Mouse (Mus musculus) heart, adult 11 months (tissue): ENCODE measurements at regions not wholly inside any gene's neighbourhood (a gene's known extent, or its start where the extent isn't known, plus 50 kb on each side); places are given as distances from the start of the nearest gene placed in this dataset.
A peak's percentile ranks its signal among the peaks of the same experiment; 100 is the strongest.

ENCODE experiments used
- DNase-seq: peaks from one replicate; pipeline ENCODE4 v3.0.0; 2022

DNA sequence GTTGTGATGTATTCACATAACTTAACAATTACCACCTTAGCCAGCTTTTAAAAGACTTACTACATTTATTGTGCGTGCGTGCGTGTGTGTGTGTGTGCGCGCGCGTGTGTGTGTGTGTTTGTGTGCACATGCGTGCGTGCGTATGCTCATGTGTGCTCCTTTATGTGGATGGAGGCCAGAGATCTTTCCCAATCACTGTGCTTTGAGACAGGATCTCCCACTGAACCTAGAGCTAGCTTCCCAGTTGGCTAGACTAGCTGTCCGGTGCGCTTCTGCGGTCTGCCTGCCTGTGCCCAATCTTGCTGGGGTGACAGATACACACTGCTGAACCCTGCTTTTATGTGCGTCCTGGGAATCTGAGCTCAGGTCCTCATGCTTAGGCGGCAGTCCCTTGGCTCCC lies 50.1 kb upstream of the Arhgap29 start:
- DNase-seq = no peak

GRCm38 (mm10) chr3:121900429-121900844 lies 51.9 kb upstream of the Arhgap29 start:
- DNase-seq = peak; percentile 96

- DNase-seq = peak; percentile 66
These were observed 54.3 kb upstream of the Arhgap29 start for GRCm38 (mm10) chr3:121897821-121898574.

DNA sequence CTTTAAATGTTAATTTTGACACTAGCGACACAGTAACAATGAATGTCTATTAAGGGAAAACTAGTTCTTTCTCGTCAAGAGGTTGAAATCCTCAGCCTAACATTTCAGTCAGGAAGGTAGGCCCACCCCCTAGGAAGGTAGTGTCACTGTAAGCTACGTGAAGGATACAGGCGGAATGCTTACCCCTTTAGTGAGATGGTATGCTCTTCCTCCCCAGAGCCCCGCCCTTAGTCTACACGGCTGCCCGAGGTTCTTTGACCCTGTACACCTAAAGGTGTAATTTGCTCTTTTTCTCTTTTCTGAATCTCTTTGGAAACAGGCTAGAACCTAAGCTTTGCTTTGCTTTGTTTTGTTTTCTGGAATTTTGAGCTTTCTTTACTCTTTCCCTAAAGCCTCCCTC lies 58.7 kb upstream of the Arhgap29 start:
- peak; percentile 43 for DNase-seq

DNA sequence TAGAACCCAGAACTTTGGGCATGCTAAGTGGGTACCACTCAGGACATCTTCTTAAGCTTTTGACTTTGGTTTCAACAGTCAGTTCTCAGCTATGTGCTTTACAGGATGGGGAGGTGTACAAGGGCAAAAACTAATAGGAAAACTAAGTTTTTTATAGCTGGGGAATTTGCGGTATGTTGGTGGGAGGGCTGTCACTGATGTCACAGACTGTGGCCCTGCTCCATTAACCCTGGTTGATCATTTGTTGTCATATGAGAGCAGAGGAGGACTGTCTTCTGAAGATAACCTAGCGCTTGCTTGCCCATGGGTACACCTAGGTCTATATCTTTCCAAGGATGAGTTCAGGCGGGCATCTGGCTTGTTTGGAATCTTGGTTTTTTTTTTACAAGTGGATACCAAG lies 59.7 kb upstream of the Arhgap29 start:
- no peak for DNase-seq

DNA sequence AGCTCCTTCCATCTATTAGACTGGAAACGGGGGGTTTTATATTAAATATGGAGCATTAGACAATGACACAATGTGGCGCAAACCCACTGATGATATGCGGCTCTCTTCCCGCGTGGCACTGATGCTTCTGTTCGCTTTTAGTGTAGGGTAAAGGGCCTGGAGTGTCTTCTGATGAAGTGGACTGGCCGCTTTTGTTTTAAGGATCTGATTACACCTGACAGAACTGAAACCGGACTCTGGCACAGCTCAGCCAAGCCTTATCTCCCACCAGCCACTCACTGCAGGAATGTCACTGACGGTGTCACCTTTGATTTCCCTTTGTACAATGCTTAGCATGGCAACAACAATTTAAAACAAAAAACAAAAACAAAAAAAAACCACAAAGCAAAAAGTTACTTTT lies 61.0 kb upstream of the Arhgap29 start:
- DNase-seq = peak; percentile 96

DNA sequence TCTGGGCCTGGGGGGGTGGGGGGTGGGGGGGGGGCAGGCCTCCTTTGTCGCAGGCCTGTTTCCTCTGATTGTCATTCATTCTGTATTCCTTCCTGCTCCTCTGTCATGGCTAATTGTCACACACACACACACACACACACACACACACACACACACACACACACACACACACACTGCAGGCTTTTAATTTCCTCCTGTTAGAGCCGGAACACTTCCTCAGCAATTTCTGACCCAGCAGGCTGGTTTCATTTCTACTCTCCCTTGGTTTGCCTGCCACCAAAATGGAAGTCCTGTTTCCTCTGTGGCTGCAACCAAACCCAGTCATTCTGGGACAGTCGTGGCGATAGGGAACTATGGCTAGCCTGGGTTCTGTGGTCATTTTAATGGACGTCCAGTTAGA lies 61.8 kb upstream of the Arhgap29 start:
- DNase-seq = peak; percentile 94

GRCm38 (mm10) chr3:121886870-121887605 lies 65.3 kb upstream of the Arhgap29 start:
- peak; percentile 87 for DNase-seq

DNA sequence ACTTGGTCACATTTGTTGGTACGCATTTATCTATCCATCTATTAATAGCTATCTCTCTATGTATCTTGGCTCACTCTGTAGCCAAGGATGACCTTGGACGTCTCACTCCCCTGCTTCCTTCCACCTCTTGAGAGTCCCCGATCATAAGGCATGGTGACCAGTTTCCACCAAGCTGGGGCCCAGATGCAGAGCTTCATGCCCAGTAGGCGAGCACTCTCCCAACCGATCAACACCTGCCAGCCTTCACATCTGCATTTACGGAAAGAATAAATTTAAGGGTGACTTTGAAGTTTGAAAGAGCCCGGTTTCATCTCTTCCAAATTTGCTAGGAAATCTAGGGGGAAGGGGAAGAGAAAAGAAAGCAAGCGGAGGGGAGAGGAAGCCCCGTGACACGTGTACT lies 66.0 kb upstream of the Arhgap29 start:
- peak; percentile 90 for DNase-seq

- peak; percentile 94 for DNase-seq
These were observed 66.8 kb upstream of the Arhgap29 start for GRCm38 (mm10) chr3:121885265-121886178.

- peak; percentile 98 for DNase-seq
These were observed 67.8 kb upstream of the Arhgap29 start for GRCm38 (mm10) chr3:121884328-121885248.

- peak; percentile 46 for DNase-seq
These were observed 65.3 kb upstream of the Abcd3 start for GRCm38 (mm10) chr3:121880355-121880754.

DNA sequence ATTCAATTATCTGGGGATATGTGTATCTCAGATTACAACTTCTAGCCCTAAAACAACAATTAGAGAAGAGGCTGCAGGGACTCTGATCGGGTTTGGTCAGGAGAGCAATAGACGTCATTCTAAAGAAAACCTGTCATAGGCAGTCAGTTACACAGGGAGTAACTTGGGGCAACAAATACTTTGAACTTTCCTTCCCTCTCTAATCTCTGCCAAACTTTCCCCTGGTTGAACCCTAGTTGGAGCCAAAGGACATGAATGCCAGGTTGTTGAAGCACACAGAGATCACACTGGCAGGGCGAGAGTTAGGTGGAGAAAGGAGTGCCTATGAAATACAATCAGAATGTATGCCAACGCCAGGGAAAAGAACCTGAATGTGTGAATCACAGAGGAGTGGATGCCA lies 60.0 kb upstream of the Abcd3 start:
- peak; percentile 78 for DNase-seq

GRCm38 (mm10) chr3:121874576-121874975 lies 59.5 kb upstream of the Abcd3 start:
- peak; percentile 61 for DNase-seq

- DNase-seq = no peak
These were observed 58.5 kb upstream of the Abcd3 start for GRCm38 (mm10) chr3:121873572-121873971.

DNA sequence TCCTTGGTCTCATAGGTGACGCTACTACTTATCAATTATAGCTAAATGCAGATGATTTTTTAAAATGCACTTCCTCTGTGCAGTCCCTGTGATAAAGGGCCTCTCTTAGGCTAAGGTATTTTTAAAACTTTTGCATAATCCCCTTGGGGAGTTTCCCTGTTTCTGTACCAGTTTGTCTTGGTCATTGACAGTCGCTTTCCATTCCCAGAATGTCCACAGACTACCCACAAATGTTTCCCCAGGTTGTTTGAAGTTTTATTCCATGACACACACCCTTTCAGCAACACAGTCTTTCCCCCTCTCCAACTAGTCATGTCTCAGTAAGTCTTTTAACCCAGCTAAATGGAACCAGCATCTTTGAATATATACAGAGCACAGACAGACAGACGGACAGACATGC lies 57.6 kb upstream of the Abcd3 start:
- peak; percentile 17 for DNase-seq

GRCm38 (mm10) chr3:121871795-121872194 lies 56.7 kb upstream of the Abcd3 start:
- DNase-seq = no peak

DNA sequence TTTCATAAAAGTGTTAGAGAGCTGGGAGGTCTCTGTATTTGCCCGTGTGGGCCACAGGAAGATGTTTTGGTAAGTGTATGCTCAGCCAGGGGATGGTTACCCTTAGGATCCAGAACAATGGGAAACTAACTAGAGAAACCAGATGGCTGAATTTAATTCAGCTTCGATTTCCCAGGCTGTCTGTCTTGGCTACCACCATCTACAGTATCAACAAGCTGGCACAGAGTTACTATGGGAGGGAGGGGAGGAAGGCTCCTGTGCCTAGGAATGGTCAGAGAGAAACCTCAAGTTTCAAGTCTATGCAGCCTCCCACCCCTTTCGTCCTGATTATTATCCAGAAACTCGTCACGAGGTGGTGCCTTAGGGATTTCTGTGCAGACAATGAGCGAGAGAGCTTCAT lies 55.6 kb upstream of the Abcd3 start:
- no peak for DNase-seq

- peak; percentile 56 for DNase-seq
These were observed 54.6 kb upstream of the Abcd3 start for GRCm38 (mm10) chr3:121869694-121870093.

DNA sequence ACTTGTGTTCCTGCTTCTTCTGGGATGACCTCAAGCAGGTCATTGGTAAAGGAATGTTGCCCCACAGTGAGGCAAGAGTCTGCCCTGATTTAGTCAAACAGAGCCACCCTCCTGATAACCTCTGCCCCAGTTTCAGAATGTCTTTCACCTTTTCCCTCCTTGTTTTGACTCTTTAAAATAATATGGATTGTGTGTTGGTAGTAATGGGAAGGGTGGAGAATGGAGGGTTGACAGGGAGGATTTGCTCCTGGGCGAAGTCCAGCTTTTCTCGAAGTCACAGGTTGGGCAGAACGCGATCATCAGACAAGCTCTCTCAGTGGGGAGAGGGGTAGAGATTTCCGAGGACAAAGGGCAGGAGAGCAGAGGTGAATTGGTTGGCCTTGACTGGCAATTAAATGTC lies 52.2 kb upstream of the Abcd3 start:
- DNase-seq = peak; percentile 64

DNA sequence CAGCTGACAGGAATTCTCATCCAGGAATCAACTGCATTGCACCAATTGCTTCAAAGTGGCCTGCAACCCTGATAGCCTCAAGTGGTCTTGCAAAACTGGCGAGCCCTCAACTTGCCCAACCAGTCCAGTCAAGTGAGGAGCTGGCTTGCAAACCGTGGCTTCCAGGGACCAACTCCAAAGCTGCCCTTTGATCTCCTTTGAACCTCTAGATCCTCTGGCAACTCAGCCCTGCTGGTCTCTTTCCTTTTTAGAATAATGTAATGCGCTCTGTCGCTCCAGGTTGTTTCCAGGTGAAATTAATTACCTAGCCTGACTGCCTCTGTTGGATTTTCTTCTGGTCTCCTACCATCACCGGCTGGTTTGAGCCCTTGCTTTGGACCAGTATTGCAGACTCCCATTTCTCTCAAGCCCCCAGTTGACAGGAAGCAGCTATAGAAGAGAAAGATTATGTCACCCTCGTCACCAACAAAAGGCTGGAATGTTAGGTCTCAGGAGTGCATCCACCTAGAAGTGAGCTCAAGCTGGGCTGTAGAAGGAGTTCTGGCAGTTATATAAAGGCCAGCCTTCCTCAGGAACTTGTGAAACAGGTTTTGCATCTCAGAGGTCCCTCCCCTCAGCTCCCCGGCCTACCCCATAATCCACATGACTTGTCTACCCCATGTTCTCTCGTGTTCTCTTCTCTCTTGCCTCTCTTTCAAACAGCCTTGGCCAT lies 49.8 kb upstream of the Abcd3 start:
- peak; percentile 84 for DNase-seq
